Mouse (Mus musculus): ENCODE data around the gene Mobp. TPM values are rescaled to one million over a fixed set of nuclear protein-coding genes. Genes with fewer than 3 reads are reported as not detected.

Mobp gene
- total RNA-seq, 1 experiment, result 2.7 TPM

- H3K27ac ChIP-seq (ENCODE audit: insufficient read depth, low read depth, low read length, poor library complexity, severe bottlenecking), result no peak overlapping the region
- TF ChIP-seq ZC3H11A (IDR thresholded peaks at IDR 0.05; ENCODE audit: borderline replicate concordance, low read depth, low read length) (no peak), MAFK (IDR thresholded peaks at IDR 0.05; ENCODE audit: insufficient read depth, low read depth, low read length) (no peak), CHD2 (IDR thresholded peaks at IDR 0.05; ENCODE audit: low read depth, low read length) (no peak), ZNF384 (IDR thresholded peaks at IDR 0.05; ENCODE audit: low read depth, low read length) (no peak), HCFC1 (IDR thresholded peaks at IDR 0.05; ENCODE audit: borderline replicate concordance, insufficient read depth, low read length) (no peak)
- no peaks in the 10 kb centered on the region for H3K9me3 ChIP-seq (ENCODE audit: control insufficient read depth, insufficient read depth, low read depth, low read length)
- H3K4me1 ChIP-seq (ENCODE audit: control insufficient read depth in 2 of 2, insufficient read depth in 2 of 2, low read length in 2 of 2, poor library complexity in 1 of 2), result no peaks in the 10 kb centered on the region
- no peak overlapping the region for H3K9ac ChIP-seq (ENCODE audit: insufficient read depth, low read depth, low read length, poor library complexity, severe bottlenecking)
- no peaks in the 10 kb centered on the region for H3K36me3 ChIP-seq (ENCODE audit: control insufficient read depth, insufficient read depth, low read length, poor library complexity, severe bottlenecking)
- in situ Hi-C loops (cut with MboI; ENCODE audit: low sequenced_read_pairs in 2 of 2, unreplicated experiment in 2 of 2), result no loop called here
- no peak overlapping the region for H3K4me3 ChIP-seq (ENCODE audit: insufficient read depth in 1 of 2, low read depth in 1 of 2, low read length in 2 of 2, poor library complexity in 1 of 2, severe bottlenecking in 1 of 2)
- DNase-seq (ENCODE audit: low read depth, low spot score), result no peak
Measured at GRCm38 (mm10) chr9:120214978-120215495, 65.5 kb downstream of the Mobp start.

GRCm38 (mm10) chr9:120219411-120219810 lies 69.9 kb downstream of the Mobp start:
- DNase-seq (ENCODE audit: low read depth, low spot score), result no peak
- in situ Hi-C loops (cut with MboI; ENCODE audit: low sequenced_read_pairs in 2 of 2, unreplicated experiment in 2 of 2), result no loop called here
- TF ChIP-seq ZC3H11A (IDR thresholded peaks at IDR 0.05; ENCODE audit: borderline replicate concordance, low read depth, low read length) (no peak), ZNF384 (IDR thresholded peaks at IDR 0.05; ENCODE audit: low read depth, low read length) (no peak), HCFC1 (IDR thresholded peaks at IDR 0.05; ENCODE audit: borderline replicate concordance, insufficient read depth, low read length) (no peak), MAFK (IDR thresholded peaks at IDR 0.05; ENCODE audit: insufficient read depth, low read depth, low read length) (no peak), CHD2 (IDR thresholded peaks at IDR 0.05; ENCODE audit: low read depth, low read length) (no peak)
- no peaks in the 10 kb centered on the region for H3K9me3 ChIP-seq (ENCODE audit: control insufficient read depth, insufficient read depth, low read depth, low read length)
- no peak overlapping the region for H3K27ac ChIP-seq (ENCODE audit: insufficient read depth, low read depth, low read length, poor library complexity, severe bottlenecking)
- H3K4me3 ChIP-seq (ENCODE audit: insufficient read depth in 1 of 2, low read depth in 1 of 2, low read length in 2 of 2, poor library complexity in 1 of 2, severe bottlenecking in 1 of 2), result no peak overlapping the region
- no peak overlapping the region for H3K9ac ChIP-seq (ENCODE audit: insufficient read depth, low read depth, low read length, poor library complexity, severe bottlenecking)
- no peaks in the 10 kb centered on the region for H3K36me3 ChIP-seq (ENCODE audit: control insufficient read depth, insufficient read depth, low read length, poor library complexity, severe bottlenecking)
- H3K4me1 ChIP-seq (ENCODE audit: control insufficient read depth in 2 of 2, insufficient read depth in 2 of 2, low read length in 2 of 2, poor library complexity in 1 of 2), result no peaks in the 10 kb centered on the region

Other genes starting within 250 kb of the Mobp start
- 16.8 and 21.5 TPM in 2 replicates for gene Gorasp1, start 212.1 kb upstream of the Mobp start, total RNA-seq (2012; rRNA removed)
- gene Ttc21a, start 212.1 kb upstream of the Mobp start, total RNA-seq (2012; rRNA removed), result 0.40 and 0.79 TPM in 2 replicates
- gene Csrnp1, start 165.0 kb upstream of the Mobp start, total RNA-seq (2012; rRNA removed), result 40.6 and 57.8 TPM in 2 replicates
- gene Xirp1, start 126.1 kb upstream of the Mobp start, total RNA-seq (2012; rRNA removed), result 0.05 and 0.13 TPM in 2 replicates
- gene Cx3cr1, start 79.8 kb upstream of the Mobp start, total RNA-seq (2012; rRNA removed), result 0.09 TPM in 1 of 2 replicates, not detected in the other
- gene Ccr8, start 57.6 kb upstream of the Mobp start, total RNA-seq (2012; rRNA removed), result 0.40 and 1.3 TPM in 2 replicates
- gene Slc25a38, start 39.3 kb upstream of the Mobp start, total RNA-seq (2012; rRNA removed), result 37.4 and 39.5 TPM in 2 replicates
- gene Rpsa, start 22.0 kb upstream of the Mobp start, total RNA-seq (2012; rRNA removed), result 2,665 and 2,882 TPM in 2 replicates
- 0.40 and 0.63 TPM in 2 replicates for gene Myrip, start 151.8 kb downstream of the Mobp start, total RNA-seq (2012; rRNA removed)